Mouse (Mus musculus) frontal cortex, postnatal 25 days (tissue): ENCODE measurements around the gene Strip1.

Experiments
- DNase-seq, 2 experiments: peaks; one replicate each; pipeline ENCODE4 v3.0.0; 2022; ENCODE audit warnings: low spot score in 2 of 2

The Strip1 gene

DNA sequence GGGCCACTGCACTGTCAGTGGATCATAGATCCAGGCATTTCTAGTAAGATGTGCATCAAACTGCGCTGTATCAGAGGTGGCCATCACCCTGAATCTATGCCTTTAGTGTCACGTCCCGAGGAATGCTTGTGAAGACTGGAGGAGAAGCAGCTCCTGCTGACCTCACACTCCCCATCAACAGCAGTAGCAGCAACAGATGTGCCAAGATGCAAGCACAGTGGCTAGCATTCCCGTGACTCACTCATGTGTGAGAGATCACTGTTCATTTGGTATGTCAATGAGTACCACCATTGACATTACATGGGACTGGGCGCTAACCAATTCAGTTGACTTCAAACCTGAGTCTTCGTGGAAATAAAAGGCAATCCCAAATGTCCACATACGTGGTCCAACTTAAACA, 3.9 kb downstream of the Strip1 start:
- peak in 1 of 2 experiments; percentile 1 for DNase-seq

DNA sequence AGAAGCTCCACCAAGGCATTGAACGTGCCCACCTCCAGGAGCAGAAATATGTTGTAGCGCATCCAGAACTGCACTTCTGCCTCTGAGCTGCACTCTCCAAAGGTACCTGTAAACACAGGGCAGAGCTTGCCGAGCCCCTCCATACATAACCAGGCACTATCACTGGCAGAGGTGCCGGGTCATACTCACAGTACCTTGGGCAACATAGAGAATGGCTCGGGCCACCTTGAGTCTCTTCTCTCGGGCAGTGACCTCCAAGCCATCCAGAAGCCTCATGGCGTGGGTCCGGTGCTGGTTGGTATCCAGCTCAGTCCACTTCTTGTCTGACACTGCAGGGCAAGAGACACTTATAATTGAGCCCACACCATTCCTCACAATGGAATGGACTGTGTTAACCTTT, 4.7 kb downstream of the Strip1 start:
- peak in 1 of 2 experiments; percentile 0 for DNase-seq

DNA sequence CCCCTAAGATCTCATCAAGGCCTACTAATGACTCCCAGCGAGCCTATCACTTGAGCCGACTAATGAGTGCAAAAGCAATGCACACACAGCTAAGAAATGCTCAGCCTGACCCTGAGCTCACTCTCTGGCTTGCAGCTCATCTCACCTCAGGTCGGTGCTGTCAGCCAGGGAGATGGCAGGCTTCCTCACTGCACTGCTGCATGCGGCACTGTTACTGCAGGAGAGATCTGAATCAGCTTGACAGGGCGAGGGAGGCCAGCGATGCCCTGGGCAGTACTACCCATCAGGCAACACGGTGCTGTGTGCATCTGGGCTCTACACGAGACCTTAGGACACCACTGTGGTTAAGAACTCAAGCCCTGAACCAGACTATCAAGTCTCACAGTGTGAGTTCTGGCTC, 6.0 kb downstream of the Strip1 start:
- no peak for DNase-seq

DNA sequence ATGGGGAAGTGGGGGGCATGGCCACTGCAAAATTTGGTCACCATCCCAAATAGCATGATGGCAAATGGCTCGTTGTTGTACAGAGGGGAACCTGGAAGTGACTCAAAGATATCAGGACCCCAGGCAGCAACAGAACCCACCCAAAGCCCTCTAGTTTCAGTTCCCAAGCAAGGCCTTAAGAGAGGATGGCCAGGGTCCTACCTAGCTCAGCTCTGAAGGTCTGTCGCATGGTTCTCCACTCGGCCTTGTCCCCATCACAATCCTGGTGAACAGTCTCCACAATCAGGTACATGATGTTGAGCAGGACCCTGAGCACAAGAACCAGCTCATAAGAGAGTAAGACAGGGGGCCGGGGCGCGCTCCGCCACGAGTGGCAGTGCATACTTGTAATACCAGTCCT, 7.1 kb downstream of the Strip1 start:
- DNase-seq: peak in 1 of 2 experiments; percentile 1

DNA sequence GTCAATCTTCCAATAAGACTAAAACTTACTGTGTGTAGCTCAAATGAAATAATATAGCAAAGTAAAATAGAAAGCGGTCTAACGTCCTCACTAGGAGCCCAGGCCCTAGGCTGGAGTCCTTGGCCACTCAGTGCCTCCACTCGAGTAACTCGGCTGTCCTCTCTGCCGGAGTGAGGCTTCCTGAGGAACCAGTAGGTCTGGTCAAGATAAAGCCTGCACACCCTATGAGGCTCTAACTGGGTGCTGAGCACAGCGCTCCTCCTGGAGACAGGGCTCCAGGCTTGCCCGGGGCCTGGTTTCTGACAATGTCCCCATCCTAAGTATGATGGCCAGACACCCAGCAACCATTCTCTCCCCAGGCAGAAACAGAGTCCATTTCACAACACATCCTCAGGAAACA, 9.0 kb downstream of the Strip1 start:
- peak in 1 of 2 experiments; percentile 0 for DNase-seq

DNA sequence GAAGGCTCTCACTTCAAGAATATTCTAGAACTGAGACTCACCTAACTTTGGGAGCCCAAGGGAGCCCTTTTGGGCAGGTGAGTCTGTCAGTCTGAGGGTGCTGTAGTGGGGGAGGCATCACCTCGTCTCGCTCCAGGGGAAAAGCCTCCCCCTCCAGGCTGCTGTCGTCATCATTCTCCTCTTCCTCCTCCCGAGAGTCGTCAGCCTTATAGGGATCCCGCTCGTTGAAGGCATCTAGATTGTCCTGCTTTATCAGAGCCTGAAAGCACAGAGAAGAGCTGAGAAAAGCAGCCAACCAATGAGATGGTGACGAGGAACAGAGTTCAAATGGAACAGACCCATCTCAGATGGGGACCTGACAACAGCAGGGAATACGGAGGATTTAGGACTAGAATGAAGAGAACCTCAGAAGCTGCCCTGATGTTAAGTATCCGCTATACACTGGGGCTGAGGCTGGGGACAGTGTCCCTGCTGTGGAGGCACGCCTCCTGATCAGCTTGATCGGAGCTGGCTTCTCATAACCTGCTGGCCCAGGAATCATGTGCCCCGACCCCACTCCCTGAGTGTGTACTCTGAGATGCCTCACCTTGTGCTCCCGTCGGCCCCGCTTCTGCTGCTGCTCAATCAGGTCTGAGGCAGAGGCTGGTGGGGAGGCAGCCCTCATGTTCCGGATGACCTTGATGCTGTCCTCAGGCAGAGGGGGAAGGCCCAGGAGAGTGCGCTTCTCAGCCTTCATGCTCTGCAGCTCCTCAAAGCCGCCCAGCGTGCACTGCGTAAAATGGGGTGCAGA, 10.0 kb downstream of the Strip1 start:
- DNase-seq: peak in 1 of 2 experiments; percentile 1

DNA sequence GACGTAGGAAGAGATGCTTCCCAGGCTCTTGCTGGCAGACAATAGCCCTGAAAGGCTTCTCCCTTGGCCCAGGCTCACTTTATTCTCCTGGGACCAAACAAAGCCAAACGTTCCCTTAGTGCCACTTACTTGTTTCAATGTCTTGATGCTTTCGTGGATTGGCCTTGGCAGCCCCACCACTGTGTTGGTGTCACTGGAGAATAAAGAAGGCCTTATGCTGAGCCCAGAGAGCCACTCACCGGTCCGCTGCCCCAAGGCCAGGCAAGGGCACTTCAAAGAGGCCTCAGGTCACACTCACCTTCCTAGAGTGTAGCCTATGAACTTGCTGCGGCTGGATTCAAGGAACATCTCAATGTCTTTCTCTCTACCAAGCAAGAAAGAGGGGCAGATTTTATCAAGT, 11.6 kb downstream of the Strip1 start:
- no peak for DNase-seq

DNA sequence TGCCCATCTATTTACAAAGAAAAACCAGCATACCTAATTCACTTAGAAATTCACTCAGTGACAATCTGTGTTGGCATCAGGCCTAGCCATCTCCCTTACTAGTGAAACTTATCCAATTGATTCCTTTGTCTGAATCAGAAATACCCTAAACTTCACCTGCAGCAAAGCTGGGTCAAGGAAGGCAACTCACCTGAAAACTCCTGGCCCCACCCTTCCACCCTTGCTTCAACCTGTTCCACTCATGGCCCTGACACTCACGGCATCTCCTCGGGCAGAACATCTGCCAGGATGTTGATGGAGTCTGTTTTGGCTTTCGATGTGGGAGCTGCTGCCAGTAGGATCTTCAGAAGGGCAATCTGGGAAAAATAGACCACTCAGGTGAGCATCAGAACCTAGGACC, 13.7 kb downstream of the Strip1 start:
- no peak for DNase-seq

DNA sequence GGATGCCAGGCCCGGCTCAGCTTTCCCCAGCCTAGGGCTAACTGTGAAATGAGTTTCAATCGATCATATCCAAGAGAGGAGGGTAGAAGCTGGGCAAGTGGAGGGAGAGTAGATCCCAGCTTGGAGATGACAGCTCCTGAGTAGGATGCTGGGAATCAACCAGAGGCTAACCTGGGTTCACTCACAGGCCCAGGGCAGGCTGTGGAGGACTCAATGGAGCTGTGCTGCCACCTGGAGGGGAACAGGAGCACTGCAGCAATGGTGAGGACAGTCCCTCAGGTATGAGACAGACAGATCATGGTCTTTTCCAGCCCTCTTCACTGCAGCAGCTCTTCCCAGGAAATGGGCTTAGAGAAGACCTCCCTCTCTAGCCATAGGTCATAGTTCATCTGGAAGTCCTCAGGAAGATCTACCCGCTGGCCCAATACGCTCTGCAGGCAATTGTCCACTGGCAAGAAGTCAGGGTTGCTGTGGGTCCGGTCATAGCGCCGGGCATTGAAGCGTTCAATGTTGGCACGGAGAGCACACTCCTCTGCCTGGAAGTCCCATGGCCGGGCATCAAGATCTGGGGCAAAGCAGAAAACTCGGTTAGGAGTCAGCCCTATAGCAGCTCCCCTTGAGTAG, 18.5 kb downstream of the Strip1 start:
- peak; percentile 56 to 61 for DNase-seq

DNA sequence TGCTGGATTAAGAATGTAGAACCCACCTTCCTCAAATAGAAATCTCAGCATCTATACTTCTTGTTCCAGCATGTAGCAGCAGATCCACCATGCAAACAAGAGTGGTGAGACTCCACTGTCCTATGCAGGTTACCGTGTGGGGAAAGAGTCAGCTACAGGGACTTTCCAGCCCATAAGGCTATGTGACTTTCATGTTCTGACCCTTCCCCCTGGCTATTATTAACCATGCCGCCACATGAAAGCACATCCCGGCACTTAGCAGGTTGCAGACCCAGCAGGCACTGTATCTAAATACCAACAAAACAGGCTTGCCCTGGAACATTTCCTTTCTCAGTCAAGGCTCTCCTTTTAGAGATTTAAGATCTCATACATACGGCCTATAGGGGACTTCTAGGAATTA, 20.1 kb downstream of the Strip1 start:
- no peak for DNase-seq

DNA sequence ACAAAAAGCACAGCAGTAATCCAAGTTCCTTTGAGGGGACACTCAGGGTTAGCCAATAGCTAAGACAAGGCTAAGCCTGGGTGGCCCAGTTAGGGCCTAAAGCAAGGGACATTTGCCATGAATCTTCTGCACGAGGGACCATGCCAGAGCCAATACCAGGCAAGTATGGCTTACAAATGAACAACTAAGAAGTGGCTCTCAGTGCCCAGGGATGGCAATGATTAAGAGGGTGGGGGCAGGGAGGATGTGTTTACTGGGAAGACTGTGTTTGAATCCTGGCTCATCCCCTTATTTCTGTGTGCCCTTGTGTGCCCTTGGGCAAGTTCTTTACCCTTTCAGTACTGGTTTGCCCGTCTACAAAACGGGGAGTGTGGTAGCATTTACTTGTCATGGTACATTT, 22.1 kb downstream of the Strip1 start:
- DNase-seq: no peak

DNA sequence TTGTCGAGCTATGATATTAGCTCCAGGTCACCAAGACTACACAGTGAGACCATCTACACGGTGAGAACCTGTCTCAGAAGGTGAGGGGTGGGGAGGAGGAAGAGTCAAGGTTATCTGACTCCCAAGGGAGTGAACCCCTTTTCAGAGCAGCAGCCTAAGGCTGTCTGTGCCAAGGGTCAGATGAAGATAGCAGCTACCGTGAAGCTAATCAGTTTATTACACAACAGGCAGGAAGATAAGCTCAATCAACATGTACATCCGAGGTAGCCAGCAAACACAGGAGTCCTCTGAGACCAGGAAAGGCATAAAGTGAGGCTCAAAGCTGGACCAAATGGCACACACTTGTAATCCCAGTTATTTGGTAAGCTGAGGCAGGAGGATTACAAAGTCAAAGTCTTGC, 22.7 kb downstream of the Strip1 start:
- DNase-seq: no peak

DNA sequence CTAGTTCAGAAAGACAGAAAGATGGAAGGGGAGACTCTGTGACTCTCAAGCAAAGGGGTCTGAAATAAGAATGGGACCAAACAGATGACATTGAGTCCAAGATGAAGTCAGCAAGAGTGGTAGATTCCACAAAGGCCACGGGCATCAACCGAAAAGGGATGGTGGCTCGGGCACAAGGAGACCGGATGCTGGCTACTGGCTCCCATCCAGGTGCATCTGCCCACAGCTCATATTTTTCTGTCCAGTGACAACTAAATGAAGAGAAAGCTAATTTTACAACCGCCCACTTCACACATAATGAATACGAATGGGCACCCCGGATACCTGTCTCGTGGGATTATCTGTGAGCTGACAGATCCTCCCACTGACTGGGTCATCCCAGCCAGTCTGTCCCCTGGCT, 24.3 kb downstream of the Strip1 start:
- no peak for DNase-seq

DNA sequence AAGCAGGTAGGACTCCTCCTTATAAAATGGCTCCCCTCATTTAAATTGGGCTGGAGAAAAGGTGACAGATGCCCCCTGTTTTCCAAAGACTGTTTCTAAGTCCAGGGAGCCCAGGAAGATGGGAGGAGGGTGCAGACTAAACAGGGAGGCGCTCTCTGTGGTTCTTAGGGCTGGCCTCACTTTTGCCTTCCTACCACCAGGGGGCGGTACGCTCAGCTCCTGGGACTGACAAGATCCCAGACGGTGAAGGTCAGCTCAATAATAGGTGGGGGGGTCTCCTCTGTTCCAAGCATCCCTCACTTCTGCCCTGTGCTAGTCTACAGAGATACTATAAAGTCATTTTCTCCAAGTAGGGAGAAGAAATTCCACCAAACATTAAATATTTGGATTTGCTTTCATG, 26.2 kb downstream of the Strip1 start:
- DNase-seq: no peak

DNA sequence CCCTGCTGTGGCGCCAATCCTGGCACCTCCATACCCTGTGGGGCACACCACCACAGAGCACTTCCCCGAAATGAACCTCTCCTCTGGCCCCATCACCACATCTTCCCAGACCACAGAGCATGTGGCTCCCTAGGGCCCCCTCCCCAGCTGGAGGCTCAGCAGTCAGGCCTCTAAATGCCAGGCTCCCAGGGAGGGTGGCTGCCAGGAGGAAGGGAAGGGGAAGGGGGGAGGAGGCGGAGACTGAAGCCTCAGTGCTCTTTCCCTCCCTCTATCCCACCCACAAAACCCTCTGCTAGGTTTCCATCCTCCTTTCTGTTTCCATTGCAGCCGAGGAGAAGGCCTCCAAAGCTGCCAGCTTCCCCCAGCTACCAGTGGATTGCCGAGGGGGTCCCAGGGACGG, 31.4 kb downstream of the Strip1 start:
- no peak for DNase-seq

DNA sequence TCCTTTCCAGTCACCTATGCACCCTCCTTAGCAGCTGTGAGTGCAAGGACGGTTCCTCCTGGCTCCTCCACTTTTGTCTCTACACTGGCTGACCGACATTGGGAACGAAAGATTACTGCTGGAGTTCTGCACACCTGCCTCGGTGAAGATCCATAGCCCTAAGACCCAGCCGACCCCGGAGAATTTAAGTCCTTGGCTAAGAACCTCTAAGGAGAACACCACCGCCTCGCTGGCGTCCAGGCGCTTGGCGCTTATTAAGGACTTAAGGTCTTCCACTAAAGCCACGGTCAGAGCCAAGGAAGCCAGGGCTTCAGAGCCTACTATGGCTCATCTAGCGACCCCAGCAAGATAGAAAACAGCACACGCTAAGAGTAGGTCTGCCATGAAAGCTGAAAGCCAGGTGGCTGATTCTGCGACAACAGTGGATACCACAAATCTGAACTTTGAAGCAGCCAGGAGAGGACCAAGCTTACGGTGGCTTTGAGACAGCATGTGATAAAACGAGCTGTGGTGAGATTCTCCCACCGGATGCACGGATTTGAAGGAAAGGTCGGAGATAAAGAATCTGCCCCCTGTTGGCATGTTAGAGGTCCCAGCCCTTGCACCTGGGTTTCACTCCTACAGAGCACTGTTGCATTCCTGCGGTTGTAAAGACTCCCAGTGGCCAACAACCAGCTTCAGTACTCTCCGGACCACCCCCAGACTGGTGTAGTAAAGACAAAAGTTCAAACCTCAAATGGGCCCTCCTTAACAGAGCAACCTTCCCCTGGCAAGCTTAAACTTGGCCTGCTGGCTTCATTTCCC, 33.7 kb downstream of the Strip1 start:
- no peak for DNase-seq

DNA sequence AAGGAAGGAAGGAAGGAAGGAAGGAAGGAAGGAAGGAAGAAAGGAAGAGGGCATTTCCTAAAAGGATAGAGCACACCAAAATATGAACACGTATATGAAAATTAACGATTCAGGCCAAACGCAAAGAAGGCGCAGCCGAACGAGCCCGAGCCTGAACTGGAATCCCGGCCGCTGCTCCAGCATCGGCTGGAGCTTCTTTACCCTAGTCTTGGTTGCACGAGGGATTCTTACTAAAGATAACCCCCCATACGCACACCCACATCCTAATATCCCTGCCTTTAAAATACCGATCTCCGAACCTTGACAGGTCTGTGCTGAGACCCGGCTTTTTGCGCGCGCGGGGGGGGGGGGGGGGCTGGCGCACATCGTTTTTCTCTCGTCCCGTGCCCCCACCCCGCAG, 34.4 kb downstream of the Strip1 start:
- no peak for DNase-seq

DNA sequence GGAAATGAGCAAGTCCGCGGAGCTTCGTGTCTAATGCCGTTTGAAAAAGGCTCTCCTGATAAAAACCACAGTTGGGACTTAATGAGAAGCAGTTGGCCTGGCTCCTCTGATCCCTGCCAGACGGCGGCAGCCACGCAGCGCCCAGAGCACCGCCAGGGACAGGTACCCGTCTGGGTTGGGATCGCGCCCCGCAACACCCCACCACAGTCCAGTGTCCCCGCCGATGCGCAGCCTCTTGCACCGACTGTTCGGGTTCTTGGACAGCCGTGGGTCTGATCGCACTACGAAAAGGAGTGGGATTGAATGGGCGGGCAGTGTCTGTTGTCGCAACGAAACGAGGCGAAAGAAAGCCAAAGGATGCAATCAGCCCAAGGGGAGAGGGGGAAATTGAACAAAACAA, 34.9 kb downstream of the Strip1 start:
- DNase-seq: no peak

DNA sequence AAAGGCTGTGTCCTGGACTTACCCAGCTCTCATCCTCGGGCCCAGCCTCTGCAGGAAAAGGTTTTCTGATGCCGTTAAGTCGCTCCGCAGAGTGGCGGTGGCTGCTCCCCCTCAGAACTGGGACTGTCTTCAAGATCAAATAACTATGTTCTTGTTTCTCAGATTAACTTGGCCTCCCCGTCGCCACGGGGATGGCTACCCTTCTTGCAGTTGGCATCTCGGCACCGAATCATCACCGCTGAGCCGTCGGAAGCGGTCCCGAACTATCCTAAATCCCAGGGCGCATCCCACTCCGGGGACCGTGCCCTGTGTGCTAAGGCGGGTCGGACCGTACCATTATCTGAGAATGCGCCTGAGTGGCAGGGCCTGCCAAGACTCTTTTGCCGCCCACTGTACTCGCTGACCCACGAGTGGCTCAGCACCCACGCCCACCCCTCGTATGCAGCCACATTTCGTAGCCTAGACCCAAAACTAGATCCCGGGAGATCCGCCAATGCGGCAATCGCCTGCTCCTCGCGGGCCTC, 35.5 kb downstream of the Strip1 start:
- DNase-seq: no peak

DNA sequence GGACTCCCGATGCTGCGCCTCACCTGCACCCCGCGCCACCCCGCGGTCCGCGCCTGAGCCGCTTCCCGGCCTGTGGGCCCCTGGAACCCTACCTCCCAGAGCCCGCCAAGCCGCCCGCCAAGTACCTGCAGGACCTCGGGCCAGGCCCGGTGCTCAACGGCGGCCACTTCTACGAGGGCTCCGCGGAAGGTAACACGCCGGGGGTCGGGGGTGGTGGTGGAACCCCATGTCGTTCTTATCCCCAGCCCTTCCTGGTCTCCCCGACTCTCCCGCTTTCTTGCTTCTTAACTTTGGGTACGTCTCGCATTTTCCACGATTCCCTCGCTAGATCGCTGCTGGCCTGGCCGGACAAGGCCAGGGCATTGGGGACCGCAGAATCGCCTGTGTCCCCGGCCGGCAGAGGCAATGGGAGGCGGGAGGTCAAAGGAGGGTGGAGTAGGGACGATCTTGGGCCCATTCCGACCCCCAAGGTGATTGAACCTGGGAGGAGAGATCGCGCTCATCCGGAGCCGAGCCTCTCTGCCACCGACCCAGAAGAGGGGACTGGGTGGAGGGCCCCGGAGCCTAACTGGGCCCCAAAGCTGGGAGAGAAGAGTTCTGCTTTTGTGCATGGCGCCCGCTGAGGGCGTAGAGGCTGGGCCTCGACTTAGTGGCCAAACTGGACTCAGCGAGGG, 36.1 kb downstream of the Strip1 start:
- no peak for DNase-seq

DNA sequence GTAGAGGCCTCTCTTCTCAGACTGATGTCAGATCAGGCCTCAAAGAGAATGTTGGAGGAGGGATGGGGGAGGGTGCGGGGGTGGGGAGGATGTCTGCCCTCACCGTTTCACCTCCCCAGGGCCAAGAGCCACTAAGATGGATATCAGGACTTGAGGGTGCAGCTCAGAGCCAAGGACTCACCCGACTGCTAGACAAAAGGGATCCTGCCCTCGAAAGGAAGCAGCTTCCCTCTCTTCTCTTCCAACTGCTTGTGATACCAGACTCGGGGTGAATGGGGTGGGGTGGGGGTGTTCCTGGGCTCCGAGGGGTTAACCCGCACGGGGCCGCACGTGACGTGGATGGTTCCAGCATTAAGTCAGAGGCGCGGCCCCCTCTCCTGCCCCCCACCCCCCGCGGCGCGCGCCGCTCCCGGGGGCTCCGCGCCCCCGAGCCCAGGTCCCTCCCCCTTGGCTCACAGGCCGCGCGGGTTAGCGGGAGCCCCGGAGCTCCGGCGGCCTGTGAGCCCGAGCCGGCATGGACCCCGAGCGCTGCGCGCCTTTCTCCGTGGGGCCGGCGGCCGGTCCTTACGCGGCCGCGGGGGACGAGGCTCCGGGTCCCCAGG, 36.7 kb downstream of the Strip1 start, which contains the start of gene Alx3:
Gene Alx3 (plus strand): TSS at position 370 of the 602 bp plus-strand sequence.
- DNase-seq: no peak
